Mouse (Mus musculus) limb, embryonic 10.5 days (tissue): Measurements from ENCODE around the gene Rpl18a. TPM values are rescaled to one million over a fixed set of nuclear protein-coding genes. Genes with fewer than 3 reads are reported as not detected.

Experiments
- DNase-seq: peaks from one replicate; pipeline ENCODE4 v3.0.0-alpha.2; 2017; ENCODE audit warnings: low spot score
- H3K27ac ChIP-seq: fragments of 300-500 bp; sonication (generic); 2 replicates; pipeline ENCODE4 v1.5.1; 2016; ENCODE audit warnings: mild to moderate bottlenecking
- H3K27me3 ChIP-seq: fragments of 300-500 bp; sonication (generic); 2 replicates; pipeline ENCODE4 v1.6.1; 2016; ENCODE audit warnings: low read depth, mild to moderate bottlenecking; ENCODE audit not compliant: poor library complexity, severe bottlenecking
- H3K36me3 ChIP-seq: fragments of 300-500 bp; sonication (generic); 2 replicates; pipeline ENCODE4 v1.6.1; 2016; ENCODE audit warnings: mild to moderate bottlenecking, moderate library complexity
- H3K4me1 ChIP-seq: fragments of 300-500 bp; sonication (generic); 2 replicates; pipeline ENCODE4 v1.6.1; 2016
- H3K4me3 ChIP-seq: fragments of 300-500 bp; sonication (generic); 2 replicates; pipeline ENCODE4 v1.5.1; 2016; ENCODE audit warnings: mild to moderate bottlenecking, moderate library complexity
- H3K9me3 ChIP-seq: fragments of 300-500 bp; sonication (generic); replicated peaks from 2 replicates; pipeline ENCODE4 v1.6.1; 2016; ENCODE audit warnings: mild to moderate bottlenecking
- WGBS: fragments of 180-500 bp; shearing (Covaris S2); methylation state at CpG from one replicate; pipeline ENCODE4 v1.1.7; 2016; 5-methylcytosine and 5-hydroxymethylcytosine counted together
- polyA plus RNA-seq: library from polyadenylated mRNA; unstranded; fragments of >200 nt; fragmentation: Nextera tagmentation; extraction: Ambion mirVana; gene quantifications from 2 replicates; pipeline ENCODE4 v1.2.1, GENCODE M21; 2016

The Rpl18a gene
- 3,636 and 3,729 TPM in 2 replicates for polyA plus RNA-seq

DNA sequence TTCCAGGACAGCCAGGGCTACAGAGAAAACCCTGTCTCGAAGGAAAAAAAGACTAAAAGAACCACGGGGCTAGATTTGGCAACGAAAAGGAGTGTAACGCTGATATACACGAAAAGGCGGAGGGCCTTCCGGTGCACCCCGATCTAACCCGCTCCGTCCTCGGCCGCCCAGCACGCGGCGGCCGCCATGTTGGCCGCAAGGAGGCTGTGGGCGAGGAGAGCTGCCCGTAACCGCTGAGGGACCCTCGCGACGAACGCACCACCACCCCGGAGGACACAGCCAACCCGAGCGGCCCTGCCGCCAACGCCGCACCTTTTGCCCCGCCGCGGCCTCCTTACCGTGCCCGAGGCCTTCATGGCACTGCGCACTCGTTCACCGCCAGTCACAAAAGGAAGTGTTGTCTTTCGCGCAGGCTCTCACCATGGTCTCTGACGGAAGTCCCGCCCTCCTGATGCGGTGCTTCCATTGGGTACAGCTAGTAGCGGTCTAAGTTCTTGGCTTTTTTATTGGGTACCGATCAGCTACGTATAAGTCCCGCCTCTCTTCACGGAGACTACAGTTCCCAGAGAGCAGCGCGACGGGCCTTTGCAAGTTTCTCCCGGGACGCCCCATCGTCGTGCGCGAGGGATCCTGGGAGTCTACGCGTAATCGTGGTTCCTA, at the start of gene Rpl18a:
Rpl18a (minus strand) TSS at position 392 of the 660 bp plus-strand sequence.
- under 1% methylated on average over 60 of the region's 60 CpGs for WGBS
- H3K4me3 ChIP-seq = peak within 1 kb of the TSS; percentile 83
- peaks cover 37% of the 10 kb centered on the region for H3K36me3 ChIP-seq
- no peaks in the 10 kb centered on the region for H3K9me3 ChIP-seq
- H3K27ac ChIP-seq = peak within 1 kb of the TSS; percentile 96
- peaks cover 40% of the 10 kb centered on the region for H3K4me1 ChIP-seq
- H3K27me3 ChIP-seq = peaks cover 32% of the 10 kb centered on the region
- peak; percentile 93 for DNase-seq

DNA sequence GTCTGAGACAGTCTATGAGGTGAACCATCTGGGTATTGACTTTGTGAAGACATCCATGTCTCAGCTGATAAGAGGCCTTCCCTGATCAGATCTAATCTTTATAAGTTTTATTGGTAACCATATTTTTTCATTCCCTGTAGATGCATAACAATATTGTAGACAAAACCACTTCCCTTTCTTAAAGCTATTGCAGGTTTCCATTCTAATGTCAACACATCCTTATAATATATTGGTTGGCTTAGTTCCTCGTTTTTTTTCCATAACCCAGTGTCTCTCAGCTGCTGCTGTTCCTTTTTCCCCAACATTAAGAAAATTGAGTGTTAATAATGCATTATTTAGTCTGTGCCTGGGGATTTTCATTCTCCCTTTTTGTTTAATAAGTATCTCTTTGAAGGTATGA, 46.0 kb upstream of the Rpl18a start:
- no peak for DNase-seq
- Histone ChIP-seq H3K9me3 (no peaks in the 10 kb centered on the region), H3K27me3 (no peaks in the 10 kb centered on the region), H3K4me3 (no peak overlapping the region), H3K36me3 (no peaks in the 10 kb centered on the region), H3K4me1 (no peaks in the 10 kb centered on the region), H3K27ac (no peak overlapping the region)
- WGBS = 46% methylated on average over 1 of the region's 1 CpGs

DNA sequence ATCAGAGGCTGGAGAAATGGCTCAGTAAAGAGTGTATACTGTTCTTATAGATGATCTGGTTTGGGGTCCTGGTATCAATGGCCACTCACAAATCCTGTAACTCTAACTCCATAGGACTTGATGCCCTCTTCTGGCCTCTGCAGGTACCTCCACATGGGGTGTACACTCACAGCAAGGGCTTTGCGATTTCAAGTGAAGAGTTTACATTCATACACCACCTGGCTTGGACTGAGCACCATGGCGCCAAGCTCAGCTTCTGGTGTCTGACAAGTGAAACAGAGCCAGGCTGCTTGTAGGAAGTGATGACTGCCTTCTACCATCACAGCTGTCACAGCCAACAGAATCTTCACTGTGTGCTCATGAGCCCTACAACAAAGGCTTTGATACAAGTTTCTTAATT, 44.3 kb upstream of the Rpl18a start:
- Histone ChIP-seq H3K4me1 (no peaks in the 10 kb centered on the region), H3K36me3 (no peaks in the 10 kb centered on the region), H3K4me3 (no peak overlapping the region), H3K27me3 (no peaks in the 10 kb centered on the region), H3K9me3 (no peaks in the 10 kb centered on the region), H3K27ac (no peak overlapping the region)
- WGBS = 75% methylated on average over 2 of the region's 2 CpGs
- no peak for DNase-seq

DNA sequence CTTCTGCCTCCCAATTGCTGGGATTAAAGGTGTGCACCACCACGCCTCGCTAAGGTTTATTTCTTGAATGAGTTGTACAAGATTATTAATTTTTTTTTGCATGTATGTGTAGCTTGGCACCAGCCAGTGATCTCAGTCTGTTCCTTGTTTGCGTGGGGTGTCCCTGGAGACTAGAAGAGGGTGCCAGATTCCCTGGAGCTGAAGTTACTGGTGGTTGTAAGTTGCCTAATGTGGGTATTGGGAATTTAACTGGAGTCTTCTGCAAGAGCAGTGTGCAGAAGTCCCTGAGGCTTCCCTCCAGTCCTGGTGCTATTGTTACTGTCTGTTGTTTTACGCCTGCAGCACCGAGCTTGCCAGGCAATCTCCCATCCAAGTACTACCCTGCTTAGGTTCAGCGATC, 40.0 kb upstream of the Rpl18a start:
- no peaks in the 10 kb centered on the region for H3K4me1 ChIP-seq
- H3K9me3 ChIP-seq = no peaks in the 10 kb centered on the region
- no peak overlapping the region for H3K4me3 ChIP-seq
- H3K36me3 ChIP-seq = 0 out of 2 replicates have a peak, but pooled peaks cover 4% of the 10 kb centered on the region
- no peak for DNase-seq
- 80% methylated on average over 6 of the region's 6 CpGs for WGBS
- no peaks in the 10 kb centered on the region for H3K27me3 ChIP-seq
- no peak overlapping the region for H3K27ac ChIP-seq

DNA sequence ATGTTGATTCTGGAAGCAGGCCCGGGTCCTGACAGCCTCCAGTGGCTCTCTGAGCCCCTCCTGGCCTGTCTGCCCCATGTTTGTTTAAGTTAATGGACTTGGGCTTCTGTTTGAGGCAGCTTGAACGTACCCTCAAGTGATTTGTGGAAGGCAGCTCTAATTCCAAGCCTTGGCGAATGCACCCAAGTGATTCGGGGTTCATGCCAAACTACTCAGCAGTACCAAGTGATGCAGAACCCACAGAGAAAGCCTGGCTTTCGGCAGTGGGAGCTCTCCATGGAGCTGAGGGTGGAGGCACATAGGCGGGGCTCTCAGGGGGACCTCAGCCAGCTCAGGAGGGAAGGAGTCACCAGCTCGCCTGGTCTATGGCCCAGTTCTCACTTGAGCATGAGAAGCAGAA, 37.6 kb upstream of the Rpl18a start:
- WGBS = 70% methylated on average over 7 of the region's 7 CpGs
- no peaks in the 10 kb centered on the region for H3K9me3 ChIP-seq
- 0 out of 2 replicates have a peak, but pooled peaks cover 9% of the 10 kb centered on the region for H3K36me3 ChIP-seq
- H3K4me3 ChIP-seq = no peak overlapping the region
- no peak for DNase-seq
- H3K27ac ChIP-seq = no peak overlapping the region
- H3K27me3 ChIP-seq = no peaks in the 10 kb centered on the region
- no peaks in the 10 kb centered on the region for H3K4me1 ChIP-seq

DNA sequence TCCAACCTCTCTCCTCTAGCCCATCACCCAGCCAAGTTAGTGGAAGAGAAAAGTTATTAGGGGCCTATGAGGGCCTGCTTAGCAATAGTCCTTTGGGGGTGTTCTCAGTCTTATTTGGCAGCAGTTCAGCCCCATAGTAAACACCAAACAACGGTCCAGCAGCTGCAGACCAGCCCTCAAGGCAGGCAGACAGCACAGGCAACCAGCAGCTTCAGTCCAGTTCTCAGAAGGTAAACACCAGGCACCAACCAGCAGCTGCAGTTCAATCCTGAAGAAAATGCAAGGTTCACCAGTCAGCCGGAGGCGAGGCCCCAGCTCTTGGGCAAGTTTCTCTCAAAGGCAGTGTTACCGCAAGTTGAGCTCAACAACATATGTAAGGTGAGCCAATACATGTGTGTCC, 35.8 kb upstream of the Rpl18a start:
- Histone ChIP-seq H3K4me1 (no peaks in the 10 kb centered on the region), H3K36me3 (0 out of 2 replicates have a peak, but pooled peaks cover 9% of the 10 kb centered on the region), H3K27me3 (no peaks in the 10 kb centered on the region), H3K4me3 (no peak overlapping the region), H3K9me3 (no peaks in the 10 kb centered on the region), H3K27ac (no peak overlapping the region)
- WGBS = 90% methylated on average over 4 of the region's 4 CpGs
- no peak for DNase-seq

DNA sequence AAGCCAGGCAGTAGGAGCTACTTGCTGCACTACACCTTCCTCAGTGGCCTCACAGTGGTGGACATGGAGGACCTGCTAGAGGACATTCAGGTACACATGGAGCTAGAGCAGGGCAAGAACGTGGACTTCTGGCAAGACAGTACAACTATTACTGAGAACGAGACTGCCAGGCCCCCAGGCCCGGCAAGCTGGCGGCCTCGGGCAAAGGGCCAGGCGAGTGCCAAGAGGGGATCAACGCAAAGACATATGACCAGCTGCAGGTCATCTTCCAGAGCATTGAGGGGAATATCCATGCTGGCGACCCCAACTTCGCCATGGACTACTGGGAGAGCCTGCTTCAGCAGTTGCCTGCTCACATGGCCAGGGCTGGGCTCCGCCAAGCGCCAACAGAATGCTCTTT, 34.5 kb upstream of the Rpl18a start:
- no peaks in the 10 kb centered on the region for H3K9me3 ChIP-seq
- WGBS = 95% methylated on average over 11 of the region's 11 CpGs
- 0 out of 2 replicates have a peak, but pooled peaks cover 9% of the 10 kb centered on the region for H3K36me3 ChIP-seq
- DNase-seq = no peak
- no peaks in the 10 kb centered on the region for H3K27me3 ChIP-seq
- H3K4me1 ChIP-seq = no peaks in the 10 kb centered on the region
- H3K4me3 ChIP-seq = no peak overlapping the region
- no peak overlapping the region for H3K27ac ChIP-seq

DNA sequence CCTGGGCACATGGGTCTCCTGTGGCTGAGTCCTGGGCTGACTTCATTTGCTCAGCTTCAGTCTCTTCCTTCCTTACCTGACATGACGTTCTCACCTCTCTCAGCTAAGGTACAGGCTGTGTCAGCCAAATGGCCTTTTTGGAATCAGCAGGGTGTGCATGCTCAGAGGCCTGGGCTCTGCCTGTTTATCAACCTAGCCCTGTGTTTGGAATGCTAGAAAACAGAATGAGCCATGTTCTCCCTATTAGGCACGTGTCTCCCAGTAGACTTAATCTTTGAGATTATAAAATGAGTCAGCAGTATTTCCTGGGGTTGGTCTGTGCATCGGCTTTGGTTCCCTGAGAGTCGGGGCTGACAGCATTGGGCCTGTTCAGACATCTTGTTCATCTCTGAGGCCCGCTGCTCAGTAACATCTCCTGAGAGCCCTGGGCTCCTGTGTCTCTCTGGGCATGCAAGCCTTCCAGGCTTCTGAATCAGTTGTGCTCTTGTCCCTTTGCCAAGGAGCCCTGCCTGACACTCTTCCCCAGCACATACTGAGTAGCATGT, 31.6 kb upstream of the Rpl18a start:
- no peak for DNase-seq
- Histone ChIP-seq H3K36me3 (0 out of 2 replicates have a peak, but pooled peaks cover 9% of the 10 kb centered on the region), H3K9me3 (no peaks in the 10 kb centered on the region), H3K27me3 (no peaks in the 10 kb centered on the region), H3K27ac (no peak overlapping the region), H3K4me1 (no peaks in the 10 kb centered on the region), H3K4me3 (no peak overlapping the region)
- 85% methylated on average over 5 of the region's 5 CpGs for WGBS

DNA sequence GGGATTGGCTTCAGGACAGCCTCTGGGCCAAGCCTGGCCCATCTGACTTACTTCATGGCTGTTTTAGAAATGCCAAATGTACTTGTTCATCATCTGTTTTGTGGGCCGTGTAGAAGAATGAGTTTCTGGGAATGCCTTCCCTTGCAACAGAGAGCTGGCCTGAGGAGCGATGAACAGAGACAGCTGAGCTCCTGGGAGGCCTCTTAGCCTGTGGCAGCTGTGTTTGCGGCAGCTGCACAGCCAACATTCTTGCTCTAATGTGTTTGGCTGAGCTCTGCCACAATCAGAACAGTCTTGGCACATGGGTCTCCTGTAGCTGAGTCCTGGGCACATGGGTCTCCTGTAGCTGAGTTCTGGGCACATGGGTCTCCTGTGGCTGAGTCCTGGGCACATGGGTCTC, 30.9 kb upstream of the Rpl18a start:
- Histone ChIP-seq H3K36me3 (0 out of 2 replicates have a peak, but pooled peaks cover 9% of the 10 kb centered on the region), H3K4me1 (no peaks in the 10 kb centered on the region), H3K27me3 (no peaks in the 10 kb centered on the region), H3K9me3 (no peaks in the 10 kb centered on the region), H3K27ac (no peak overlapping the region), H3K4me3 (no peak overlapping the region)
- no peak for DNase-seq
- 93% methylated on average over 3 of the region's 3 CpGs for WGBS

DNA sequence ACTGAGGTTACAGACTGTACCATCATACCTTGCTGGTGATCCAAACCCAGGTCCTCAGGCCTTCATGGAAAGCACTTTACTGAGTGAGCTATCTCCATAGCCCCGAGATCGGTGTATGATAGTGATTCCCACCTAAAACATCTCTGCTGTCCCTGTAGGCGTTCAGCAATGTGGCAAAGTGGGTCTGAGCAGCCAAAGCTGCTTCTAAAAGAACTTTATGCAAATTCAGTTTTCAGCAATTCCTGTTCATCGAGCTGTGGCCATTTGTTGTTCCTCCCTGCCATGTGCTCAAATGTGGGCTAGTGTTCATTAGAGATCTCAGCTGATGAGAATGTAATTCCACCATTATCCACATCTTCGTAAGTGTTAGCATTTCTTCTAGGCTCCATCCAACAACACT, 29.2 kb upstream of the Rpl18a start:
- H3K27ac ChIP-seq = no peak overlapping the region
- DNase-seq = no peak
- 92% methylated on average over 5 of the region's 5 CpGs for WGBS
- no peaks in the 10 kb centered on the region for H3K9me3 ChIP-seq
- no peaks in the 10 kb centered on the region for H3K4me1 ChIP-seq
- H3K27me3 ChIP-seq = no peaks in the 10 kb centered on the region
- peaks cover 6% of the 10 kb centered on the region for H3K36me3 ChIP-seq
- H3K4me3 ChIP-seq = no peak overlapping the region

DNA sequence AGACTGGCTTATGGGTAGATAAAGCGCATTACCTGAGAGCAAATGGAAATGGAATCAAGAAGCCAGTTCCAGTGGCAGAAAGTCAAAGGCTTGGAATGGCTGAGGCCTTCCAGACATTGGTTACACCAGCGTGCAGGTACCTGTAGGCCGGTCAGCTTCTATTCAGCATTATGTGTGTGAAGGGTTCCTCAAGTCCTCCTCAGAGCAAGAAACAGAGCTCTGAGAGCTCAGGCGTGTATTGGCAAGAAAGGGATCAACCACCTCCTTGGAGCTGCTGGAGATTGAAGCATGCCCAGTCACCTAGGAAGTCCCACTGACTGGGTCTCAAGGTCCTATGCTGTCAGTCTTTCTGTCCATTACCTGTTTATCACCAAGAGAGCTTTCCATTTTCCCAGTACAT, 28.5 kb upstream of the Rpl18a start:
- Histone ChIP-seq H3K4me3 (no peak overlapping the region), H3K27me3 (no peaks in the 10 kb centered on the region), H3K4me1 (no peaks in the 10 kb centered on the region), H3K9me3 (no peaks in the 10 kb centered on the region), H3K27ac (no peak overlapping the region), H3K36me3 (peaks cover 12% of the 10 kb centered on the region)
- no peak for DNase-seq
- WGBS = 92% methylated on average over 4 of the region's 4 CpGs

DNA sequence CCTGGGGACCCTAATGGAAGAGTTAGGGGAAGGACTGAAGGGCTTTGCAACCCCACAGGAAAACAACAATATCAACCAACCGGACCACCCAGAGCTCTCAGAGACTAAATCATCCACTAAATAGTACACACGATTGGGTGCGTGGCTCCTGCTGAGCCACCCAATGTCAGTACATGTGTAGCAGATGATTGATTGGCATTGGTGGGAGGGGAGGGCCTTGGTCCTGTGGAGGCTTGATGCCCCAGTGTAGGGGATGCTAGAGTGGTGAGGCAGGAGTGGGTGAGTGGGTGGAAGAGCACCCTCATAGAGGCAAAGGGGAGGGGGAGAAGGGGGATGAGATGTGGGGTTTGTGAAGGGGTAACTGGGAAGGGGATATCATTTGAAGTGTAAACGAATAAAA, 26.9 kb upstream of the Rpl18a start:
- Histone ChIP-seq H3K27me3 (no peaks in the 10 kb centered on the region), H3K4me1 (no peaks in the 10 kb centered on the region), H3K9me3 (no peaks in the 10 kb centered on the region), H3K36me3 (peaks cover 26% of the 10 kb centered on the region), H3K27ac (no peak overlapping the region), H3K4me3 (no peak overlapping the region)
- 88% methylated on average over 4 of the region's 4 CpGs for WGBS
- DNase-seq = no peak

DNA sequence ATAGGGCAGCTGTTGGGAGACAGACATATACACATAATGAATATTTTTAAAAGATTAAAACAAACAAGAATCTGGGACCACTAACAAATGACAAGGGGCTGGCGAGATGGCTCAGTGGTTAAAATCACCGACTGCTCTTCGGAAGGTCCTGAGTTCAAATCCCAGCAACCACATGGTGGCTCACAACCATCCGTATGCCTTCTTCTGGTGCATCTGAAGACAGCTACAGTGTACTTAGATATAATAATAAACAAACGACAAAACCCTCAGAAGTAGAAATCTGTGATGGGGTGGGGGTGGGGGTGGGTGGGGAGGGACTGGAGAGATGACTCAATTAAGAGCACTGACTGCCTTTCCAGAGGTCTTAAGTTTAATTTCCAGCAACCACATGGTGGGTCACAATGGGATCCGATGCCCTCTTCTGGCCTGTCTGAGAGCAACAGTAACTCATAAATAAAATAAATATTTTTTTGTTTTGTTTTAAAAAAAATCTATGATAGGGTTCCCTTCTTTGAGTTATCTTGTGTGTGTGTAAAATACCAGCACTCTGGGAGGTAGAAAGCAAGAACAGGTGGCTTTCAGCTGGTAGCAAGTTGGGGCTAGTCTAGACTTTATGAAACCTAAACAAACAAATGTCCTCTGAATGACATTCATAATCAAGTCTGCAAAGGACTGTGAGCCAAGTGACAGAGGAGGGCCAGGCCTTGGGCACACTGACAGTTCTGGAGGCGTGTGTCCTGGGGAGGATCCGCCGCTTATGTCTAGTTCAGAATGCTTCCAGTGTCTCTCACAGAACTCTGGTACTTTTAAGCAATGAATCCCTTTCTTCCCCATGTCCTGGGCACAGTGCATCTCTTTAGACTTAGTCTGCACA, 23.1 kb upstream of the Rpl18a start:
- no peaks in the 10 kb centered on the region for H3K9me3 ChIP-seq
- H3K4me1 ChIP-seq = no peaks in the 10 kb centered on the region
- no peak overlapping the region for H3K4me3 ChIP-seq
- DNase-seq = no peak
- H3K27ac ChIP-seq = no peak overlapping the region
- H3K27me3 ChIP-seq = no peaks in the 10 kb centered on the region
- WGBS = 92% methylated on average over 9 of the region's 9 CpGs
- peaks cover 65% of the 10 kb centered on the region for H3K36me3 ChIP-seq
